Mouse (Mus musculus): ENCODE measurements around the gene Desi1.

Desi1 gene

GRCm38 (mm10) chr15:81964980-81965545 is 68.6 kb downstream of the Desi1 start:
- DNase-seq: no peak

- DNase-seq: no peak
These were observed 69.4 kb downstream of the Desi1 start for GRCm38 (mm10) chr15:81964262-81964661.

DNA sequence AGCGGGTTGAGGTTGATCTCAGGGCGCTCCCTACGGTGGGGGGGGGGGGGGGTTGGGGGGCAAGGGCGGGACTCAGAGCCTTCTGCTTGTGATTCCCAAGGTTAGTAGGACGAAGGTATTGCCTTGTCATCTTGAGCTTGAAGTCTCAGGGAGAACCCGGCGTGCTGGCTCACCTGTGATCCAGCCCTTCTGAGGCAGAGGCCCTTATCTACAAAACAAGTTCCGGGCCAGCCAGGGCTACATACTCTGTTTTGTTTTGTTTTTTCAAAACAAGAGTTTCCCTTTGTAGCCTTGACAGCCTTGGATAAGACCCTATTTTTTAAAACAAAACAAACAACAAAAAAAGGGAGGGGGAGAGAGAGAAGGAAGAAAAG is 72.6 kb downstream of the Desi1 start:
- no peak for DNase-seq

GRCm38 (mm10) chr15:81960171-81961077 is 73.2 kb downstream of the Desi1 start, which contains the start of gene Pmm1:
TSS of gene Pmm1 (minus strand) at chr15:81960930.
- peak; percentile 98 for DNase-seq

DNA sequence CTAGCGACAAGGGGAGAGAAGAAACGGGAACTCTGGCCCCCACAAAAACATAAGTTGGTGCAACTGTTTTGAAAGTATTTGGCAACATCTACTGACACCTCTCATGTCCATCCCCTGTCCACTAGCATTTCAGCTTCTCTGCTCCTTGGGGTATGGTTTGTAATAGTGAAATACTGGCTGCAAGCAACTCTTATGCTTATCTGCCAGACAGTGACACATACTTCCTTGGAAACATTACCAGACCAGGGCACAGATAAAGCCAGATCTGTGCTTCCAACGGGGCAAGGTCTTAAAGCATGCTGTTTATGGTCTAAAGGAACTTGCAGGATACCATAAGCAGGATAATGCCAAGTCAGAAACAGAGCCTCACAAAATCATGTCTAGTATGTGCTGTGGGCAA is 74.8 kb downstream of the Desi1 start:
- no peak for DNase-seq

- no peak for DNase-seq
These were observed 76.1 kb downstream of the Desi1 start for GRCm38 (mm10) chr15:81957598-81957997.

DNA sequence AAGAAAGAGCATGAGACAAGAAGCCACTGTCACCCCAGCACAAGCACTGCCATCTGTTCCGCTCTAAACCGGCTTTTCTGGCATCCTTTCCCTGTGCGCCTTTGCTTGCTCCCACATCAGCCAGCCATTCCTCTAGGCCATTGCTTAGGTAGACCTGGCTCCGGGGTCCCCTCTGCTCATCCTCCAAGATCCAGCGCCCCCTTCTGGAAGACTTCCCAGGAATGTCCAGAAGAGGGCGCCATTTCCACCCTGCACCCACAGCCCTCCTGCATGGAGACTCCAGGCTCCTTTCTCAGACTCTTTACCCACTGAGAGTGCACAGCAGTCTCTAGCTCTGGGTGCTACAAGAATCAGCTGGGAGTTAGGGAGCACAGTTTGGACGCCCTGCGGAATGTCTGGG is 77.2 kb downstream of the Desi1 start:
- DNase-seq: peak; percentile 58

DNA sequence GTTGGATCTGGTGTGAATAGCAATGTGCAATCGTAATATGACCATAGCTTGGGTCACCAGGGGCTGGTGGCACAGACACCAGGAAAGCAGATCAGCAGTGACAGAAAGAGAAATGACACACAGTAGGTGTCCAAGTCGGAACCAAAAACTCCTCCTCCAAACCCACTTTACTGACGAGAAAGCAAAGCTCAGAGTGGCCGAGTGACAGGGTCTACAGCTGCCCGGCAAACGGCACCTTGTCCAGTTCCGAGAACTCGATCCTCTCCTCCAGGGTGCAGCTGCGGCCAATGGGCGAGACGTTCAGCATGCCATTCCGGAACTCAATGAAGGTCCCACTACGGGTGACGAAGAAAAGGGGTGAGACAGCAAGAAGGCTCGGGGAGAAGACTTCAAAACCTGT is 78.2 kb downstream of the Desi1 start:
- no peak for DNase-seq

- DNase-seq: no peak
These were observed 78.9 kb downstream of the Desi1 start for GRCm38 (mm10) chr15:81954716-81955115.

GRCm38 (mm10) chr15:81954151-81954583 is 79.5 kb downstream of the Desi1 start:
- DNase-seq: no peak

DNA sequence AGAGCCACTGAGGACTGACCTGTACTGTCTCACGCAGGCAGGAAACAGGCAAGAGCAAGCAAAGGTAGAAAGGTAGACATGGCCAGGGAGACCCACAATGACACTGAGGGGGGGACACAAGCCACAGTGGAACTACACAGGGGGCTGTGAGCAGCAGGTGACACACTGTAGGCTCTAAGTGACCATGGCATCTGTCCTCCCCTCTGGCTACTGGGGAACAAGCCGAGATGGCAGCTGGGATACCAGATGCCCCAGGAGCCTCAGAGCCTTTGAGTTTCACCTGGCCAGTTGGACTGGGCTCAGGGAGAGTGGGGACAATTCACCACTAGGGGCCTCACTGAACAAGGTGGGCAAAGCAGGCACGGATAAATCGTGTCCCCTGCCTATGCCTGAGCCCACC is 81.4 kb downstream of the Desi1 start:
- no peak for DNase-seq

GRCm38 (mm10) chr15:81951159-81951558 is 82.5 kb downstream of the Desi1 start:
- DNase-seq: no peak

- no peak for DNase-seq
These were observed 82.9 kb downstream of the Desi1 start for GRCm38 (mm10) chr15:81950716-81951115.

DNA sequence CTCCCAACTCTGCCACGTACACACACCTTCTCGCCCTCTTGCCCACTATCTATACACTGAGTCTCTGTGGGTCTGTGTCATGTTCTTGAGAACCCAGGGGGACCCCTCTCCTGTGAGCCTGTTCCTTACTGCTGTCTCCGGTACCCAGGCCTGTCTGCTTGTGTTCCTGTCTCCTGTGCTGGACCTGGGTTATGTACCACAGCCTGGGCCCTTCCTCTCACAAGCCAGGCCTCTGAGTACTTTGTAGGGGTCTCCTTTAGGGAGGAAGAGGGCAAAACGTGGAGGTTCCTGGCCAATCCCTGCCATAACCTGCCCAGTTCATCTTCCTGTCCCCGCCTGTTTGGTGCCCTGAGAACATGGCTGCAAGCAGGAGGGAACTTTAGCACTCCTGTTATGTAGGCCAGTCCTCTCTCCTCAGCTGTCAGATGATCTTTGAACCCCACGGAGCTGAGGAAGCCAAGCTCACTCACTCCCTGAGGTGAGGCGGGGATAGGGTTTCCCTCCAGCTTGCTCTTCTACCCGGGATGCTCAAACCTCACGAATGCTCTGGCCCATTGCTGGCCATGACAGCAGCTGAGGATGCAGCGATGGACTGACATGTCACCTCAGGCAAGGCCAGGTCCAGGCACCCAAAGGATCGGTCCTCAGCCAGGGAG is 84.1 kb downstream of the Desi1 start:
- no peak for DNase-seq

- no peak for DNase-seq
These were observed 84.6 kb downstream of the Desi1 start for GRCm38 (mm10) chr15:81949076-81949475.

GRCm38 (mm10) chr15:81943176-81943749 is 90.4 kb downstream of the Desi1 start:
- DNase-seq: no peak

All from right cerebral cortex, postnatal 14 days (tissue).